Mouse (Mus musculus): ENCODE measurements around the gene Zfp93. TPM values are rescaled to one million over a fixed set of nuclear protein-coding genes. Genes with fewer than 3 reads are reported as not detected.

Gene Zfp93
- polyA plus RNA-seq, 1 experiment from 2014 or later, result 0.88 TPM

DNA sequence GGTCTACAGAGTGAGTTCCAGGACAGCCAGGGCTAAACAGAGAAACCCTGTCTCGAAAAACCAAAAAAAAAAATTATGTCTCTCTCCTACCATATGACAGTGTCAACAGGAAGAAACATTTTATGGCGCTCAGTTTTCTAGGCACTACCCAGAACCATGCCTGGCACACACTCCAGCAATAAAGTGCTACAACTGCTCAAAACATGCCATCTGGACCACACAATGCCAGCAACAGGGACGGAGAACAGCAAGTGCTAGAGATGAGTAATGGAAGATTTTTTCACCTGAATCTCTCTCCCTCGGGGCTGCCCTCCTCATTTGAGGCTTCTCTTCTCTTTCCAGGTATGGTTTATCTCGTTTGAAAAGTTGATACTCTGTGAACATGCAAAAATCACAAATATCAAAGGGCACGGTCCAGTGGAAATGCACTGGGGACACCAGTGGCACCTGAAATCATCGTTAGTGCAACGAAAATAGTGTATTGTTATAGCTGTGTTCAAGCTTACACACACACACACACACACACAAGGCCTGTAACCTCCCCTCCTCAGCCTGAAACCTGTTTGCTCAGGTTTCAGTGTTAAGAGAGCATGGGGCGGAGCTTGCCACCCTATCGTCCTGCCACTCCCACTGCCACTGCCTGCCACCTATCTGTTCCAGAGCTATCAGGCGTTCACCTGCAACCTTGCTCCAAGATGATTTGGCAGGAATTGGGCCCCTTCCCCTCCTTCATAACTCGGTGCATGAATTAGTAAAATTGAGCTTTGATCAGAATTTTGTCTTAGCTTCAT lies 23.0 kb downstream of the Zfp93 start:
- Histone ChIP-seq H3K4me2 (no peak overlapping the region), H3K4me3 (replicated peaks) (no peak overlapping the region), H3K36me3 (replicated peaks) (peaks cover 39% of the 10 kb centered on the region), H3K9ac (no peak overlapping the region), H3K9me3 (replicated peaks) (no peaks in the 10 kb centered on the region), H3K27ac (replicated peaks) (no peak overlapping the region), H3K4me1 (replicated peaks) (0 out of 2 replicates have a peak, but pooled peaks cover 12% of the 10 kb centered on the region), H3K27me3 (no peaks in the 10 kb centered on the region)
- ATAC-seq (ENCODE audit: insufficient read depth), result no peak
- WGBS (ENCODE audit: insufficient replicate concordance), result 69% methylated on average over 12 of the region's 12 CpGs

DNA sequence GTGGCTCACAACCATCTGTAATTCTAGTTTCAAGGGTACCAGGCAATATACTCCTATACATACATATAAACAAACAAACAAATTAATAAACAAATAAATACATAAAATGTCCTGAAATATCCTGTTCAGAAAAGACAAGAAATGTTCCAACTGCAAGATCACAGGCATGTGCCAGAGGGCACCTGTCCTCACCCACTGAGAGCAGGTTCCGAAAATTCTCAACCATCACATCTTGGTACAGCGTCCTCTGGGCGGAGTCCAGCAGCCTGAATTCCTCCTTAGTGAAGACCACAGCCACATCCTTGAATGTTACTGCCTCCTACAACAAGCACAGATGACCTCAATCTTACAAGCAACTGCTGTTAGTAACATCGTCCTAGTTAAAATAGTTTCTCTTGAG lies 24.5 kb downstream of the Zfp93 start:
- peaks cover 39% of the 10 kb centered on the region for H3K36me3 ChIP-seq (replicated peaks)
- H3K27me3 ChIP-seq, result no peaks in the 10 kb centered on the region
- H3K4me1 ChIP-seq (replicated peaks), result peaks cover 26% of the 10 kb centered on the region
- H3K4me2 ChIP-seq, result no peak overlapping the region
- no peak for ATAC-seq (ENCODE audit: insufficient read depth)
- no peak overlapping the region for H3K4me3 ChIP-seq (replicated peaks)
- H3K9me3 ChIP-seq (replicated peaks), result no peaks in the 10 kb centered on the region
- H3K27ac ChIP-seq (replicated peaks), result no peak overlapping the region
- WGBS (ENCODE audit: insufficient replicate concordance), result 76% methylated on average over 4 of the region's 4 CpGs
- no peak overlapping the region for H3K9ac ChIP-seq

DNA sequence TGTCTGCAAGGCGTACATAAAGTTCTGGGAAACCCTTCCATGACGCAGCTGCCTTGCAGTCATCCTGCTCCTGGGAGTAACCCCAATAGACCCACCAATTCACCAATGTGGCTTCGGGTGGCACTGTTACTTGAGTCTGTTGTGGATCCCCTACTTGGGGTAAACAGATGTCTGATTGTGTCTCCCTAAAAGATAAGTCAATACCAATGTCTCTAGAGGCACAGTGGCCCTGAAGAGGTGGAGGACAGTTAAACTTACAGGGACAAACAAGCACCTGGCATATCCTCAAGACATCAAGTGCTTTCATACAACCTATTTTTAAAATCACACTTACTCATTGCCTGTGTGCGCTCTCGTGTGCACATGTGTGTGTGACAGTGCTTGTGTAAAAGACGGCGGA lies 25.2 kb downstream of the Zfp93 start:
- WGBS (ENCODE audit: insufficient replicate concordance), result 83% methylated on average over 7 of the region's 7 CpGs
- Histone ChIP-seq H3K9ac (no peak overlapping the region), H3K27me3 (no peaks in the 10 kb centered on the region), H3K4me3 (replicated peaks) (no peak overlapping the region), H3K36me3 (replicated peaks) (peaks cover 34% of the 10 kb centered on the region), H3K27ac (replicated peaks) (no peak overlapping the region), H3K4me2 (no peak overlapping the region), H3K9me3 (replicated peaks) (no peaks in the 10 kb centered on the region), H3K4me1 (replicated peaks) (peaks cover 32% of the 10 kb centered on the region)
- ATAC-seq (ENCODE audit: insufficient read depth), result no peak

DNA sequence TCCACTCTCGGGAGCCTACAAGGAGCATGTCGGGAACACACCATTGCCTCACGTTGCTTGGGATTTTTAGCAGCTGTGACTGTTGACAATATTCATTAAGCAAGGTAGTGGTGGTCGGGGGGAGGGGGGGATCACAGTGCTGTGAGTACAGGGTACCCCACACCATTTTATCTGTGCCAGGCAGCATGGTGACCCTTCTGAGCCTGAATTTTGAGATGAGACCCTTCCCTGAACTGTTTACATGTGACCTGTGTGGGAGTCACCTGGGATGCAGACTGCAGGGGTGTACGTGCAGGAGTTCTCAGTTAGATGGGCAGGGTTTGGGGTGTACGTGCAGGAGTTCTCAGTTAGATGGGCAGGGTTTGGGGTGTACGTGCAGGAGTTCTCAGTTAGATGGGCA lies 26.2 kb downstream of the Zfp93 start:
- no peak overlapping the region for H3K4me2 ChIP-seq
- H3K9me3 ChIP-seq (replicated peaks), result no peaks in the 10 kb centered on the region
- H3K9ac ChIP-seq, result no peak overlapping the region
- H3K4me1 ChIP-seq (replicated peaks), result peaks cover 41% of the 10 kb centered on the region
- WGBS (ENCODE audit: insufficient replicate concordance), result 80% methylated on average over 7 of the region's 7 CpGs
- ATAC-seq (ENCODE audit: insufficient read depth), result no peak
- H3K27ac ChIP-seq (replicated peaks), result no peak overlapping the region
- H3K4me3 ChIP-seq (replicated peaks), result no peak overlapping the region
- peaks cover 29% of the 10 kb centered on the region for H3K36me3 ChIP-seq (replicated peaks)
- H3K27me3 ChIP-seq, result no peaks in the 10 kb centered on the region

DNA sequence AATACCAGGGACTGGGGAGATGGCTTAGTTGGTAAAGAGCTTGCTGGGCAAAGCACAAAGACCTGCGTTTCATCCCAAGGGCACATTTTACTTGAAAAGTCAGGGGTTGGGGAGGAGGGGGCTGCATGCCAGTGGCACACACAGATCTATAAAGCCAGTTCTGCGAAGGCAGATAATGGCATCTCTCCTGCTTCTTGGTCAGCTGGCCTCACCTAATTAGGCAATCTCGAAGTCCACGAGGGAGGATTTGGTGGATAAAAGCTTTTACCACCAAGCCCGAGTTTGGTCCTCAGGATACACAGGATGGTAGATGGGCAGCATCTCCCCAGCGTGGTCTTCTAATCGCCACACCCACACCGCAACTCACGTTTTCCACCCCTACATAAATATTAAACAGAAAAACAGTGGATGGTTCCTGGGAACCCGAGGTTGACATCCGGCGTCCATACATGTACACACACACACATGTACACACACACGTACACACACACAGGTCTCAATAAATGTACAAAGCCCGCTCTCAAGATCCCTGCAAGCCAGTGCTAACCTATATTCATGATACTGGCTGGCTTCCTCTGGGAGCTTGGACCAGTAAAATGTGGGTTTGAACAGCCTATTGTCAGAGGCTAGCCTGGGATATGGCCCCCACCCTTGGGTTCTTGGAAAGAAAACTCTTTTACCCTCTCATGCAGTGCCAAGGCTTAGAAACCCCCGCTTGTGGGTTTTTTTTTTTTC lies 27.3 kb downstream of the Zfp93 start:
- no peak overlapping the region; the same call in 1 of the 2 replicates for H3K4me2 ChIP-seq
- no peaks in the 10 kb centered on the region for H3K27me3 ChIP-seq
- H3K4me3 ChIP-seq (replicated peaks), result no peak overlapping the region
- H3K36me3 ChIP-seq (replicated peaks), result peaks cover 17% of the 10 kb centered on the region
- no peaks in the 10 kb centered on the region for H3K9me3 ChIP-seq (replicated peaks)
- H3K4me1 ChIP-seq (replicated peaks), result peaks cover 41% of the 10 kb centered on the region
- WGBS (ENCODE audit: insufficient replicate concordance), result 84% methylated on average over 15 of the region's 15 CpGs
- no peak overlapping the region for H3K9ac ChIP-seq
- no peak for ATAC-seq (ENCODE audit: insufficient read depth)
- H3K27ac ChIP-seq (replicated peaks), result no peak overlapping the region

DNA sequence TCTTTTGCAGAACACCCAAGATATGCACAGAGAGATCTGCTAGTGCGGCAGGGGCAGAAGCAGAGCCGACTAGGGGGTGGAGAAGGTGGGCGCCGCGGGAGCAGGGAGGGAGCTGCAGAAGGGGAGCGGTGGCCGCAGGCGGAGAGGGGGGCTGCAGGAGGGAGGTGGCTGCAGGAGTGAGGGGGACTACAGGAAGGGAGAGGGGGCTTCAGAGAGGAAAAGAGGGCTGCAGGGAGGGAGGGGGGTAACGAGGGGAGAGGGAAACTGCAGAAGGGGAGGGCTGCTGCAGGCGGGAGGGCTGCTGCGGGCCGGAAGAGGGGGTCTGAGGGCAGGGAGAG lies 28.4 kb downstream of the Zfp93 start:
- Histone ChIP-seq H3K27ac (replicated peaks) (no peak overlapping the region), H3K4me3 (replicated peaks) (peak overlapping the region; percentile 68), H3K4me2 (peak overlapping the region; percentile 88), H3K9me3 (replicated peaks) (no peaks in the 10 kb centered on the region), H3K9ac (peak overlapping the region; percentile 67; the same call in 1 of the 2 replicates), H3K4me1 (replicated peaks) (peaks cover 37% of the 10 kb centered on the region), H3K36me3 (replicated peaks) (peaks cover 11% of the 10 kb centered on the region; the same call in 1 of the 2 replicates), H3K27me3 (no peaks in the 10 kb centered on the region)
- ATAC-seq (ENCODE audit: insufficient read depth), result no peak
- 3% methylated on average over 12 of the region's 12 CpGs for WGBS (ENCODE audit: insufficient replicate concordance)

DNA sequence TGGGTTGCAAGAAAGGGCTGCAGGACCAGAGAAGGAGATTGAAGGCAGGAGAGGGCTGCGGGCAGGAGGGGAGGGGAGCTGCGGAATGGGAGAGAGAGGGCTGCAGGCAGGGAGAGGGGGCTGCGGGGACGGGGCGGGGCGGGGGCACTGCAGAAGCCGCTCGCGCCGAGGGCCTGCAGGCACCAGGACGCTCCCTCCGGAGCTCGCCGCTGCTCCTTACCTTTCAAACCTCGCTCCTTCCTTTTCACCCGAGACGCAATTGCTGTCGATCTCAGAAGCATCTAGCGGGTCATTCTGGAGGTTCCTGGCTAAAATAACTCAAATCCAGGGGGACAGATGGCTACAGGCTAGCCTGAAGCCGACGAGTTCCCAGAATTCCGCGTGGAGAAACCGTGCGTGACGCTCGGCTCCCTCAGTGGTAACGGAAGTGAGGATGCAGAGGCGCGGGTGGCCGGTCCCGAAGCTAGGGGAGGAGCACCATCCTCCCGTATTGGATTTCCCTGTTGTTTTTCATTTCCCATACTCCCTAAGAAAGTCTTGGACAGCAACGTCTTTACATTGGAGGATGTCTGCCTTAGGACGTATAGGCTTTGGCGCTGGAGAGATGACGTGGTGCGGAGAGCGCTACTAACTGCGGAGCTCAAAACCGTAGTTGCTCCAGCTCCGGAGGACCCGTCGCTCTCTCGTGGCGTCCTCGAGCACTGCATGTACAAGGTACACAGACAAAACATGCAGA lies 28.9 kb downstream of the Zfp93 start:
- peak; percentile 80 for ATAC-seq (ENCODE audit: insufficient read depth)
- peak overlapping the region; percentile 88 for H3K4me2 ChIP-seq
- peak overlapping the region; percentile 67 for H3K9ac ChIP-seq
- H3K36me3 ChIP-seq (replicated peaks), result peaks cover 11% of the 10 kb centered on the region; the same call in 1 of the 2 replicates
- H3K9me3 ChIP-seq (replicated peaks), result no peaks in the 10 kb centered on the region
- no peaks in the 10 kb centered on the region for H3K27me3 ChIP-seq
- H3K4me1 ChIP-seq (replicated peaks), result peaks cover 33% of the 10 kb centered on the region
- no peak overlapping the region for H3K27ac ChIP-seq (replicated peaks)
- under 1% methylated on average over 46 of the region's 47 CpGs for WGBS (ENCODE audit: insufficient replicate concordance)
- H3K4me3 ChIP-seq (replicated peaks), result peak overlapping the region; percentile 68

DNA sequence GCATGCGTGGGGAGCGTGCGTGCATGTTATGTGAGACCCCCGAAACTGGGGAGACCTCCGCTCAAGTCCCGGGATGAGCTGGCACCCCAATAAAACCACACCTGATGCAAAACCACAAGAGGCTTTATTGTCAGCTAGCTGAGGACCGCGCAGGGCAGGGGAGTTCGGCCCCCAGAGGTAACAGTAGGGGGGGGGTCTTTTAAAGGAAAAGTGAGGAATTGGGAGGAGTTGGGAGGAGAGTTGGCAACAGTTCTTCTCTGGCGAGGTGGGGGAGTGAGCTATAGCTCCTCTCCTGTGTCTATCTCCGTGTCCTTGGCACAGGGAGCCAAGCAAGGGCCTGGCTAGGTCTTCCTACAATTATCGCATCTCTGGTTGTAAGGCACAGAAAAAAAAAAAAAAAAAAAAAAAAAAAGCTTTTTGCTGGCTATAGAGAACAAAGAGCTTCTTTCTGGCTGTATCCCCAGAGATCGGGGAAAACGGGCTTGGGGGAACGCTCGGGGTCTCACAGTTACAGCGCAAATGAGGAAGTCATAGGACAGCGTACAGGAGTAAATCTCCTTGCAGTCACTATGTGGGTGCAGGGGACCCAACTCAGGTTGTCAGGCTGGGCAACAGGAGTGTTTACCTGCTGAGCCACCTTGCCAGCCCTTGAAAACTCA lies 29.7 kb downstream of the Zfp93 start:
- WGBS (ENCODE audit: insufficient replicate concordance), result 2% methylated on average over 18 of the region's 18 CpGs
- peak overlapping the region; percentile 68 for H3K4me3 ChIP-seq (replicated peaks)
- peaks cover 9% of the 10 kb centered on the region; the same call in 1 of the 2 replicates for H3K36me3 ChIP-seq (replicated peaks)
- no peaks in the 10 kb centered on the region for H3K9me3 ChIP-seq (replicated peaks)
- H3K9ac ChIP-seq, result peak overlapping the region; percentile 39
- H3K27ac ChIP-seq (replicated peaks), result 0 out of 2 replicates have a peak overlapping the region, but pooled peaks have one; percentile 1
- H3K27me3 ChIP-seq, result no peaks in the 10 kb centered on the region
- H3K4me2 ChIP-seq, result peak overlapping the region; percentile 88
- ATAC-seq (ENCODE audit: insufficient read depth), result no peak
- peaks cover 33% of the 10 kb centered on the region for H3K4me1 ChIP-seq (replicated peaks)

DNA sequence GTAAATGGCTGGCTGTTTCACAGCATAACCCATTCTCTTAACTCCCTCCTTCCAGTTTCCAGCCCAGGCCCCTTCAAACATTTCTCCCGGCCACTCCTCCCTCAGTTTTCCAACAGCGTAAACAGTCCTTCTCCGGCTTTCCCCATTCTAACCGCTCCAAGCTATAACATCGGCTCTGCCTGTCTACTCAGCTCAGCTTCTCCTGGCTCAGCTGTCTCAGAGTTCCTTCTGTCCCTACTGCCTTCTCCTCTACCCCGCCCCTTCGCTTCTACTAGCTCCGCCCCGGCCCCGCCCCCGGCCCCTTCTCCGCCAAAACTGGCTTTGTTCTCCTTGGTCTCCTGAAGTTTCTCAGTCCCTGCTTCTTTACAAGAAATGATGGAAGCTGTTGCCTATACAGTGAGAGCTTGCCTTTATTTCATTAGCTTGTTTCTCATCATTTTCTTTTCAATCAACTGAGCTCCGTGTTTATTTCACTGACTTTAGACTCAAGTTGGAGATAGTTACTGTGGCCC lies 30.6 kb downstream of the Zfp93 start, which contains the start of gene Zfp61:
Zfp61 (minus strand) TSS at position 462 of the 512 bp plus-strand sequence.
- H3K4me3 ChIP-seq (replicated peaks), result peak within 1 kb of the TSS; percentile 68

More for the DNA sequence above, 30.6 kb downstream of the Zfp93 start, which contains the start of gene Zfp61:
- Histone ChIP-seq H3K36me3 (replicated peaks) (0 out of 2 replicates have a peak, but pooled peaks cover under 1% of the 10 kb centered on the region), H3K4me2 (peak within 1 kb of the TSS; percentile 88), H3K9ac (peak within 1 kb of the TSS; percentile 49), H3K9me3 (replicated peaks) (no peaks in the 10 kb centered on the region), H3K27ac (replicated peaks) (peak within 1 kb of the TSS; percentile 1; the same call in 1 of the 2 replicates), H3K4me1 (replicated peaks) (peaks cover 33% of the 10 kb centered on the region), H3K27me3 (no peaks in the 10 kb centered on the region)
- WGBS (ENCODE audit: insufficient replicate concordance), result 1% methylated on average over 13 of the region's 13 CpGs
- peak; percentile 47; the same call in 1 of the 2 replicates for ATAC-seq (ENCODE audit: insufficient read depth)

All from liver, embryonic 15.5 days (tissue).